Mouse (Mus musculus) thymus, adult 18-20 months (tissue): Measurements from ENCODE around the gene Senp3.
"Not testable (repeated sequence)": the region's sequence is repeated elsewhere in the genome, so short reads cannot be mapped to it uniquely, and the experiment has no call there.

Experiments
- DNase-seq, 2 experiments: peaks; one replicate each; pipeline ENCODE4 v3.0.0; 2022; ENCODE audit warnings: mixed read lengths in 2 of 2

Gene Senp3

GRCm38 (mm10) chr11:69635471-69635870, 46.4 kb downstream of the Senp3 start:
- no peak for DNase-seq

GRCm38 (mm10) chr11:69633128-69633866, 48.6 kb downstream of the Senp3 start:
- peak; percentile 53 to 64 for DNase-seq

- peak; percentile 100 for DNase-seq
Observed at GRCm38 (mm10) chr11:69632284-69633089, 49.4 kb downstream of the Senp3 start, which contains the start of gene Fxr2. Gene Fxr2, plus strand, starts transcription at chr11:69632990.

- no peak for DNase-seq
Observed at GRCm38 (mm10) chr11:69629802-69630201, 52.1 kb downstream of the Senp3 start.

- DNase-seq, result peak in 1 of 2 experiments; percentile 36
Observed at GRCm38 (mm10) chr11:69628286-69628685, 53.6 kb downstream of the Senp3 start.

- not testable (repeated sequence) for DNase-seq
Observed at GRCm38 (mm10) chr11:69624339-69624738, 57.5 kb downstream of the Senp3 start.
